Mouse (Mus musculus): ENCODE measurements around the gene Ccdc122. TPM values are rescaled to one million over a fixed set of nuclear protein-coding genes. Genes with fewer than 3 reads are reported as not detected.

Gene Ccdc122
- polyA plus RNA-seq, 1 experiment from 2014 or later, result 4.7 TPM

Other genes starting within 250 kb of the Ccdc122 start
- 12.8 and 15.0 TPM in 2 replicates for gene Lacc1, start 132 bp downstream of the Ccdc122 start, polyA plus RNA-seq (2015; fragmentation: Nextera tagmentation; extraction: Ambion mirVana)
- 19.7 and 19.8 TPM in 2 replicates for gene Enox1, start 120.0 kb downstream of the Ccdc122 start, polyA plus RNA-seq (2015; fragmentation: Nextera tagmentation; extraction: Ambion mirVana)